Mouse (Mus musculus): Measurements from ENCODE around the gene Osm. TPM values are rescaled to one million over a fixed set of nuclear protein-coding genes. Genes with fewer than 3 reads are reported as not detected.
A peak's percentile ranks its signal among the peaks of the same experiment; 100 is the strongest.

Gene Osm
- polyA plus RNA-seq, 2 experiments, result 0.41 to 0.85 TPM

DNA sequence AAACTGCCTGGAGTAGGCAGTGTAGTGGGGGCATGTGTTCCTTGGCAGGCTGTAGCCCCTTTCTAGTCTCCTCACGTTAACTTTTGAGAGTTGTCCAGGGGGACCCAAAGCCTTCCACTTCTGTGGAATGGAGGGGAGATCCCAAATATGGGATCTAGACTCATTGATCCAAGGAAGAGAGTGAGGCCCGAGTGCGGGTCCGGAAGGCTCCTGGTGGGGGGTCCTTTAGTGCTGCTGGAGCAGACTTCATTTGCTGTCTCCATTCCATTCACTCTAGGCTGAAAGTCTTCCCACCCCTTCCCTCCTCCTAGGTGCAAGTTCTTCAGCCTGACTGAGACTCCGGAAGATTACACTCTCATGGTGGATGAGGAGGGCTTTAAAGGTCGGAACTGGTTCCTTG lies 17.6 kb upstream of the Osm start:
- DNase-seq (ENCODE audit: low read depth in 3 of 3, low spot score in 3 of 3) (no peak), ATAC-seq (ENCODE audit: insufficient read depth) (no peak)
- no peak for TF ChIP-seq EP300 (IDR thresholded peaks at IDR 0.05; ENCODE audit: low read depth)
- TF ChIP-seq CTCF (IDR thresholded peaks at IDR 0.05; ENCODE audit: low read depth), result no peak
- H3K27me3 ChIP-seq (ENCODE audit: control insufficient read depth, insufficient read depth, low read length), result peaks cover 7% of the 10 kb centered on the region
- H3K27ac ChIP-seq, result no peak overlapping the region
- peak overlapping the region; percentile 54 to 60 for H3K4me3 ChIP-seq (ENCODE audit: insufficient read depth in 1 of 2, low read depth in 2 of 2, low read length in 2 of 2)
- H3K9me3 ChIP-seq (ENCODE audit: control insufficient read depth, low read length), result no peaks in the 10 kb centered on the region
- peak overlapping the region; percentile 58 for H3K9ac ChIP-seq (replicated peaks)
- H3K36me3 ChIP-seq (replicated peaks; ENCODE audit: control insufficient read depth, insufficient read depth, low read depth), result no peaks in the 10 kb centered on the region
- peak overlapping the region; percentile 95 for H3K4me2 ChIP-seq (ENCODE audit: low read depth)
- 25% methylated on average over 6 of the region's 6 CpGs for WGBS (ENCODE audit: insufficient replicate concordance)
- H3K4me1 ChIP-seq (replicated peaks; ENCODE audit: control insufficient read depth in 2 of 2, insufficient read depth in 2 of 2, low read length in 1 of 2), result peaks cover 11 to 20% of the 10 kb centered on the region in 2 experiments

DNA sequence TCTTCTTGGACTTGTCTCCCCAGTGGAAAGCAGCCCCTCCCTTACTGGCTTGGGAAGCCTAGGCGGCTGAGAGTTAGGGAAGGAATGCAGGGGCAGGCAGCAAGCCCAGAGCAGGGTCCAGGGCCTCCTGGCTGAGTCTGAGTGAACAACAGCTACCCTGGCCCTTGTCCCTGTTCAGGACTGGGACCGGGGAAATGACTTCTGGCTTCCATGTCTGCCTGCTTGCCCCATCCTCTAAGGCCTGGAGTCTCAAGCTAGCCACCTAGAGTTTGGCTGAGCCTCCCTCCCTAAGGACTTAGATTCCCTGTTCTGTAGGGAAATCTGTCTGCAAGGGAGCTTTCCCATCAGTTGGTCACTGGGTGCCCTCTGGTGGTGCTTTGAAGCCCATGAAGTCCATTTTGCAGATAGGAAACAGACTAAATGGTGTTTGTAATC lies 16.9 kb upstream of the Osm start:
- peaks cover 7% of the 10 kb centered on the region for H3K27me3 ChIP-seq (ENCODE audit: control insufficient read depth, insufficient read depth, low read length)
- WGBS (ENCODE audit: insufficient replicate concordance), result 21% methylated on average over 2 of the region's 2 CpGs
- no peak overlapping the region for H3K9ac ChIP-seq (replicated peaks)
- no peak overlapping the region for H3K27ac ChIP-seq
- H3K9me3 ChIP-seq (ENCODE audit: control insufficient read depth, low read length), result no peaks in the 10 kb centered on the region
- no peak overlapping the region for H3K4me3 ChIP-seq (ENCODE audit: insufficient read depth in 1 of 2, low read depth in 2 of 2, low read length in 2 of 2)
- peak; percentile 82 for TF ChIP-seq CTCF (IDR thresholded peaks at IDR 0.05; ENCODE audit: low read depth)
- no peak for TF ChIP-seq EP300 (IDR thresholded peaks at IDR 0.05; ENCODE audit: low read depth)
- peak in 1 of 3 experiments; percentile 47 for DNase-seq (ENCODE audit: low read depth in 3 of 3, low spot score in 3 of 3)
- ATAC-seq (ENCODE audit: insufficient read depth), result no peak
- no peak overlapping the region for H3K4me2 ChIP-seq (ENCODE audit: low read depth)
- H3K36me3 ChIP-seq (replicated peaks; ENCODE audit: control insufficient read depth, insufficient read depth, low read depth), result no peaks in the 10 kb centered on the region
- peaks cover 11 to 25% of the 10 kb centered on the region in 2 experiments for H3K4me1 ChIP-seq (replicated peaks; ENCODE audit: control insufficient read depth in 2 of 2, insufficient read depth in 2 of 2, low read length in 1 of 2)

DNA sequence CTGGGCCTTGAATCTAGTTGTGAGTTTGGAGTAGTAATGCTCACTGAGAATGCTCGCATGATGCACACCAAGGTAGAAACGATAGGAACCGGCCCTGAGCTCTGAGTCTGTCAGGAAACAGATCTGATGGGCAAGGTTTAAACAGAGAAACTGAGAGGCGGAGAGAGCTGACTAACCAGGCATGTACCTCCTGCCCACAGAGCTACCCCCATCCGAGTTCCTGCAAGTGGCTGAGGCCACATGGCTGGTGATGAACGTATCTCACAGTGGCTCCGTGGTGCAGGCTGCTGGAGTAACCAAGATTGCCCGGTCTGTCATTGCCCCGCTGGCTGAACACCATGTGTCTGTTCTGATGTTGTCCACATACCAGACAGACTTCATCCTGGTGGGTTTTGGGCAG lies 16.3 kb upstream of the Osm start:
- DNase-seq (ENCODE audit: low read depth in 3 of 3, low spot score in 3 of 3) (no peak), ATAC-seq (ENCODE audit: insufficient read depth) (no peak)
- Histone ChIP-seq H3K36me3 (replicated peaks; ENCODE audit: control insufficient read depth, insufficient read depth, low read depth) (no peaks in the 10 kb centered on the region), H3K4me2 (ENCODE audit: low read depth) (no peak overlapping the region), H3K27ac (no peak overlapping the region), H3K27me3 (ENCODE audit: control insufficient read depth, insufficient read depth, low read length) (peaks cover 7% of the 10 kb centered on the region), H3K9ac (replicated peaks) (no peak overlapping the region), H3K4me1 (replicated peaks; ENCODE audit: control insufficient read depth in 2 of 2, insufficient read depth in 2 of 2, low read length in 1 of 2) (peaks cover 12 to 30% of the 10 kb centered on the region in 2 experiments), H3K9me3 (ENCODE audit: control insufficient read depth, low read length) (no peaks in the 10 kb centered on the region), H3K4me3 (ENCODE audit: insufficient read depth in 1 of 2, low read depth in 2 of 2, low read length in 2 of 2) (no peak overlapping the region)
- no peak for TF ChIP-seq CTCF (IDR thresholded peaks at IDR 0.05; ENCODE audit: low read depth)
- no peak for TF ChIP-seq EP300 (IDR thresholded peaks at IDR 0.05; ENCODE audit: low read depth)
- WGBS (ENCODE audit: insufficient replicate concordance), result 44% methylated on average over 9 of the region's 9 CpGs

- H3K9me3 ChIP-seq (ENCODE audit: control insufficient read depth, low read length), result no peaks in the 10 kb centered on the region
- H3K36me3 ChIP-seq (replicated peaks; ENCODE audit: control insufficient read depth, insufficient read depth, low read depth), result no peaks in the 10 kb centered on the region
- DNase-seq (ENCODE audit: low read depth in 3 of 3, low spot score in 3 of 3) (peak; percentile 57 to 62 (median 60)), ATAC-seq (ENCODE audit: insufficient read depth) (no peak)
- 38% methylated on average over 28 of the region's 28 CpGs for WGBS (ENCODE audit: insufficient replicate concordance)
- H3K4me3 ChIP-seq (ENCODE audit: insufficient read depth in 1 of 2, low read depth in 2 of 2, low read length in 2 of 2), result no peak overlapping the region
- no peak overlapping the region for H3K9ac ChIP-seq (replicated peaks)
- TF ChIP-seq EP300 (IDR thresholded peaks at IDR 0.05; ENCODE audit: low read depth) (no peak), CTCF (IDR thresholded peaks at IDR 0.05; ENCODE audit: low read depth) (peak; percentile 97)
- H3K4me1 ChIP-seq (replicated peaks; ENCODE audit: control insufficient read depth in 2 of 2, insufficient read depth in 2 of 2, low read length in 1 of 2), result peaks cover 14 to 39% of the 10 kb centered on the region in 2 experiments
- H3K27ac ChIP-seq, result no peak overlapping the region
- peaks cover 7% of the 10 kb centered on the region for H3K27me3 ChIP-seq (ENCODE audit: control insufficient read depth, insufficient read depth, low read length)
- H3K4me2 ChIP-seq (ENCODE audit: low read depth), result no peak overlapping the region
Observed at GRCm38 (mm10) chr11:4220443-4221400, 15.5 kb upstream of the Osm start.

Data from liver, embryonic 14.5 days (tissue).